Mouse (Mus musculus) liver, embryonic 14.5 days (tissue): ENCODE data around the gene Trim25. TPM values are rescaled to one million over a fixed set of nuclear protein-coding genes. Genes with fewer than 3 reads are reported as not detected.

ENCODE experiments used
- ATAC-seq: fragments of 200-750 bp; cut with Nextera tagmentation; 2 replicates; pipeline ENCODE4 v1.8.0; 2017; ENCODE audit warnings: moderate number of reproducible peaks, mild to moderate bottlenecking, moderate library complexity; ENCODE audit not compliant: insufficient read depth
- DNase-seq, 3 experiments: peaks; one replicate each; pipeline ENCODE4 v3.0.0-alpha.2; 2012 to 2013; ENCODE audit warnings: low read depth in 3 of 3, low spot score in 3 of 3
- H3K27ac ChIP-seq: fragments of 300-500 bp; sonication (generic); 2 replicates; pipeline ENCODE4 v1.5.1; 2014; ENCODE audit warnings: moderate library complexity, mild to moderate bottlenecking, control low read depth, inconsistent platforms
- H3K27me3 ChIP-seq: fragments of 300-500 bp; sonication (generic); 2 replicates; pipeline ENCODE4 v1.6.1; 2014; ENCODE audit warnings: mild to moderate bottlenecking, low read length, moderate library complexity; ENCODE audit not compliant: control insufficient read depth, insufficient read depth
- H3K36me3 ChIP-seq: fragments of 300-500 bp; sonication (generic); replicated peaks from 2 replicates; pipeline ENCODE4 v1.6.1; 2014; ENCODE audit warnings: low read depth; ENCODE audit not compliant: control insufficient read depth, insufficient read depth
- H3K4me1 ChIP-seq, 2 experiments: fragments of 200-500 bp in 1 of 2; fragments of 300-500 bp in 1 of 2; sonication (generic) in 1 of 2; replicated peaks; 2 replicates each; pipeline ENCODE4 v1.6.1; 2012 to 2014; ENCODE audit warnings: antibody characterized with exemption in 1 of 2, inconsistent platforms in 1 of 2, low read length in 1 of 2; ENCODE audit not compliant: control insufficient read depth in 2 of 2, insufficient read depth in 2 of 2
- H3K4me2 ChIP-seq: fragments of 300-500 bp; sonication (generic); 2 replicates; pipeline ENCODE4 v1.6.1; 2014; ENCODE audit warnings: low read depth, mild to moderate bottlenecking, control low read depth, moderate library complexity
- H3K4me3 ChIP-seq, 2 experiments: fragments of 200-500 bp in 1 of 2; fragments of 300-500 bp in 1 of 2; sonication (generic) in 1 of 2; 2 replicates each; pipeline ENCODE4 v1.5.1; 2012 to 2014; ENCODE audit warnings: low read depth in 2 of 2, low read length in 2 of 2, mild to moderate bottlenecking in 2 of 2, control low read depth in 1 of 2, inconsistent platforms in 1 of 2, moderate library complexity in 1 of 2; ENCODE audit not compliant: insufficient read depth in 1 of 2
- H3K9ac ChIP-seq: fragments of 300-500 bp; sonication (generic); replicated peaks from 2 replicates; pipeline ENCODE4 v1.6.1; 2014; ENCODE audit warnings: mild to moderate bottlenecking, control low read depth, moderate library complexity
- H3K9me3 ChIP-seq: fragments of 300-500 bp; sonication (generic); 2 replicates; pipeline ENCODE4 v1.6.1; 2016; ENCODE audit warnings: low read length, mixed read lengths; ENCODE audit not compliant: control insufficient read depth
- CTCF ChIP-seq: IDR thresholded peaks from 2 replicates; pipeline ENCODE4 v1.5.1; 2016; ENCODE audit warnings: antibody characterized with exemption, low read depth, control low read depth
- EP300 ChIP-seq: IDR thresholded peaks from 2 replicates; pipeline ENCODE4 v1.6.1; 2016; ENCODE audit warnings: antibody characterized with exemption, low read depth
- WGBS: fragments of 180-500 bp; shearing (Covaris S2); extraction: QIAGEN DNeasy Blood & Tissue Kit; methylation state at CpG from one replicate; pipeline ENCODE4 v1.1.7; 2014; ENCODE audit not compliant: insufficient replicate concordance; 5-methylcytosine and 5-hydroxymethylcytosine counted together
- polyA plus RNA-seq, 2 experiments: library from polyadenylated mRNA; depleted of rRNA in 1 of 2; stranded (reverse) in 1 of 2; unstranded in 1 of 2; fragments of >200 nt; fragmentation: Nextera tagmentation in 1 of 2; extraction: Ambion mirVana in 1 of 2; gene quantifications; 2 replicates each; pipeline versions ENCODE4 v1.2.1 to v1.2.3; 2012 to 2014

Gene Trim25
- polyA plus RNA-seq, 2 experiments = 9.5 to 11.0 TPM

GRCm38 (mm10) chr11:89065297-89065696, 66.1 kb downstream of the Trim25 start:
- TF ChIP-seq EP300 (no peak), CTCF (peak; percentile 74)

GRCm38 (mm10) chr11:89066126-89066525, 67.0 kb downstream of the Trim25 start:
- TF ChIP-seq CTCF = no peak
- TF ChIP-seq EP300 = no peak
- no peak for DNase-seq
- Histone ChIP-seq H3K36me3 (no peaks in the 10 kb centered on the region), H3K27ac (no peak overlapping the region), H3K9me3 (no peaks in the 10 kb centered on the region), H3K4me1 (peaks cover 8 to 9% of the 10 kb centered on the region in 2 experiments), H3K27me3 (no peaks in the 10 kb centered on the region), H3K9ac (no peak overlapping the region), H3K4me2 (no peak overlapping the region), H3K4me3 (no peak overlapping the region)
- WGBS = 62% methylated on average over 6 of the region's 6 CpGs
- ATAC-seq = no peak

More at GRCm38 (mm10) chr11:89065297-89065696, 66.1 kb downstream of the Trim25 start:
- Histone ChIP-seq H3K27me3 (no peaks in the 10 kb centered on the region), H3K9ac (no peak overlapping the region), H3K36me3 (no peaks in the 10 kb centered on the region), H3K4me2 (no peak overlapping the region), H3K9me3 (no peaks in the 10 kb centered on the region), H3K27ac (no peak overlapping the region), H3K4me1 (peaks cover 11 to 12% of the 10 kb centered on the region in 2 experiments), H3K4me3 (no peak overlapping the region)
- WGBS = 85% methylated on average over 3 of the region's 3 CpGs
- no peak for ATAC-seq
- no peak for DNase-seq

- H3K4me1 ChIP-seq = peaks cover 8% of the 10 kb centered on the region in 2 experiments
- no peaks in the 10 kb centered on the region for H3K27me3 ChIP-seq
- H3K9ac ChIP-seq = no peak within 1 kb of the TSS
- 86% methylated on average over 1 of the region's 1 CpGs for WGBS
- H3K4me2 ChIP-seq = no peak within 1 kb of the TSS
- no peak within 1 kb of the TSS for H3K4me3 ChIP-seq
- no peaks in the 10 kb centered on the region for H3K36me3 ChIP-seq
- H3K27ac ChIP-seq = no peak within 1 kb of the TSS
- H3K9me3 ChIP-seq = no peaks in the 10 kb centered on the region
- DNase-seq (no peak), ATAC-seq (no peak)
- TF ChIP-seq CTCF = no peak
- no peak for TF ChIP-seq EP300
These were observed 67.6 kb downstream of the Trim25 start, which contains the start of gene Dgke for GRCm38 (mm10) chr11:89066750-89067149. Gene Dgke, minus strand, starts transcription at chr11:89066850.

GRCm38 (mm10) chr11:89067301-89067822, 68.2 kb downstream of the Trim25 start:
- DNase-seq (no peak), ATAC-seq (no peak)
- Histone ChIP-seq H3K27ac (no peak overlapping the region), H3K9ac (no peak overlapping the region), H3K4me3 (no peak overlapping the region), H3K27me3 (no peaks in the 10 kb centered on the region), H3K36me3 (no peaks in the 10 kb centered on the region), H3K4me2 (no peak overlapping the region), H3K4me1 (peaks cover 8% of the 10 kb centered on the region in 2 experiments), H3K9me3 (no peaks in the 10 kb centered on the region)
- TF ChIP-seq EP300 = no peak
- TF ChIP-seq CTCF = no peak
- 58% methylated on average over 6 of the region's 6 CpGs for WGBS

- DNase-seq (no peak), ATAC-seq (no peak)
- Histone ChIP-seq H3K4me3 (no peak overlapping the region), H3K4me1 (peaks cover 8% of the 10 kb centered on the region in 2 experiments), H3K4me2 (no peak overlapping the region), H3K9me3 (no peaks in the 10 kb centered on the region), H3K27me3 (no peaks in the 10 kb centered on the region), H3K27ac (no peak overlapping the region), H3K36me3 (no peaks in the 10 kb centered on the region), H3K9ac (no peak overlapping the region)
- WGBS = 49% methylated on average over 11 of the region's 11 CpGs
- no peak for TF ChIP-seq CTCF
- no peak for TF ChIP-seq EP300
These were observed 68.8 kb downstream of the Trim25 start for GRCm38 (mm10) chr11:89067871-89068490.
